Mouse (Mus musculus) lung, embryonic 14.5 days (tissue): Measurements from ENCODE around the gene Fxn. TPM values are rescaled to one million over a fixed set of nuclear protein-coding genes. Genes with fewer than 3 reads are reported as not detected.

ENCODE experiments used
- ATAC-seq: fragments of 200-750 bp; cut with Nextera tagmentation; 2 replicates; pipeline ENCODE4 v1.8.0; 2017; ENCODE audit warnings: mild to moderate bottlenecking, moderate TSS enrichment, moderate library complexity; ENCODE audit not compliant: insufficient read depth
- DNase-seq: peaks from one replicate; pipeline ENCODE4 v3.0.0-alpha.2; 2015
- H3K27ac ChIP-seq: fragments of 300-500 bp; sonication (generic); 2 replicates; pipeline ENCODE4 v1.5.1; 2014; ENCODE audit warnings: low read depth, mild to moderate bottlenecking, moderate library complexity
- H3K27me3 ChIP-seq: fragments of 300-500 bp; sonication (generic); 2 replicates; pipeline ENCODE4 v1.6.1; 2014; ENCODE audit warnings: low read length, control low read depth; ENCODE audit not compliant: insufficient read depth
- H3K36me3 ChIP-seq: fragments of 300-500 bp; sonication (generic); 2 replicates; pipeline ENCODE4 v1.6.1; 2014; ENCODE audit warnings: control low read depth; ENCODE audit not compliant: insufficient read depth
- H3K4me1 ChIP-seq: fragments of 300-500 bp; sonication (generic); 2 replicates; pipeline ENCODE4 v1.6.1; 2014; ENCODE audit warnings: antibody characterized with exemption, control low read depth; ENCODE audit not compliant: insufficient read depth
- H3K4me2 ChIP-seq: fragments of 300-500 bp; sonication (generic); 2 replicates; pipeline ENCODE4 v1.6.1; 2014; ENCODE audit warnings: mild to moderate bottlenecking
- H3K4me3 ChIP-seq: fragments of 300-500 bp; sonication (generic); 2 replicates; pipeline ENCODE4 v1.5.1; 2014; ENCODE audit warnings: low read depth, low read length
- H3K9ac ChIP-seq: fragments of 300-500 bp; sonication (generic); 2 replicates; pipeline ENCODE4 v1.6.1; 2014
- H3K9me3 ChIP-seq: fragments of 300-500 bp; sonication (generic); 2 replicates; pipeline ENCODE4 v1.6.1; 2016; ENCODE audit warnings: low read depth, low read length, control low read depth
- CTCF ChIP-seq: IDR thresholded peaks from 2 replicates; pipeline ENCODE4 v1.5.1; 2016; ENCODE audit warnings: antibody characterized with exemption, low read depth
- WGBS: fragments of 180-500 bp; shearing (Covaris S2); extraction: QIAGEN DNeasy Blood & Tissue Kit; methylation state at CpG from one replicate; pipeline ENCODE4 v1.1.7; 2014; 5-methylcytosine and 5-hydroxymethylcytosine counted together
- polyA plus RNA-seq: library from polyadenylated mRNA; unstranded; fragments of >200 nt; fragmentation: Nextera tagmentation; extraction: Ambion mirVana; gene quantifications from 2 replicates; pipeline ENCODE4 v1.2.1, GENCODE M21; 2014

The Fxn gene
- polyA plus RNA-seq, 1 experiment from 2014 or later: 52.9 TPM

DNA sequence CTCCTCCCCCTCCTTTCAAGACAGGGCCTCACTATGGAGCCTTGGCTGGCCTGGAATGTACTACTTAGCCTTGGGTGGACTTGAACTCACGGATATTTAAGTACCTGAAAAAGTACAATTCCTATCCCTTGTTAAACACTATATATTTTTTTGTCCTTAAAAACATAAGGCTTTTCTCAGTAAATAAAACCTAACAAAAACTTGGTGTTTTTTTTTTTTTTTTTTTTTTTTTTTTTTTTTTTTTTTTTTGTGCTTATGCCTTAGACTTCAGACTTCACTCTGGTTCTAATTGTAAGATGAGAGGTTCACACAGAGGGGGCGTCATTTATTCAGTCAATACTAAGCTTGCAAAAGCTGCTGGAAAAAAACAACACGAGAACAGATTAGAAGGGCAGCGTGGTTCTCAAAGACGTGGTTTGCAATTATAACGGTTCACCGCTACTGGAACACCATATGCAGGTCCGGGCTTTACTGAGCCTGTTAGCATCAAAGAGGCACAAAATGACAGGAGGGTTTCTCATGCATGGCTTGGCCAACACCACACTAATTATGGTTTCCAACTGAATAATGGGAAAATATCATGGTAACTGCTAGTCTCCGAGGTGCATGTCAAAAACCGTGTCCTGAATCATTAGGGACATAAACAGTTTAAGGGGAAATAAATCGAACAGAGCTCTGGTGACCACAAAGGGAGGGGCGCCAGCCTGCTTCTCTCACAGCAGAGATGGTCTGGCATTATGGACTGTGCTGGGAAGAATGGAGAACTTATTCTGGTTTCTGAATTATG is 32.3 kb upstream of the Fxn start:
- H3K4me1 ChIP-seq: 0 out of 2 replicates have a peak, but pooled peaks cover 4% of the 10 kb centered on the region
- WGBS: 77% methylated on average over 12 of the region's 12 CpGs
- H3K4me2 ChIP-seq: no peak overlapping the region
- no peaks in the 10 kb centered on the region for H3K36me3 ChIP-seq
- H3K27ac ChIP-seq: no peak overlapping the region
- ATAC-seq: no peak
- no peak for DNase-seq
- H3K9ac ChIP-seq: no peak overlapping the region
- H3K9me3 ChIP-seq: no peaks in the 10 kb centered on the region
- H3K4me3 ChIP-seq: no peak overlapping the region
- TF ChIP-seq CTCF: no peak
- H3K27me3 ChIP-seq: no peaks in the 10 kb centered on the region

- Histone ChIP-seq H3K27ac (no peak overlapping the region), H3K27me3 (no peaks in the 10 kb centered on the region), H3K36me3 (no peaks in the 10 kb centered on the region), H3K4me2 (no peak overlapping the region), H3K9ac (no peak overlapping the region), H3K9me3 (no peaks in the 10 kb centered on the region), H3K4me3 (no peak overlapping the region), H3K4me1 (0 out of 2 replicates have a peak, but pooled peaks cover 5% of the 10 kb centered on the region)
- TF ChIP-seq CTCF: no peak
- ATAC-seq (no peak), DNase-seq (no peak)
- WGBS: 71% methylated on average over 5 of the region's 5 CpGs
Measured at GRCm38 (mm10) chr19:24312046-24312445, 31.6 kb upstream of the Fxn start.

- WGBS: 9% methylated on average over 5 of the region's 5 CpGs
- TF ChIP-seq CTCF: no peak
- ATAC-seq: peak; percentile 68
- Histone ChIP-seq H3K36me3 (no peaks in the 10 kb centered on the region), H3K27me3 (no peaks in the 10 kb centered on the region), H3K27ac (peak overlapping the region; percentile 78), H3K9ac (no peak overlapping the region; the same call in 1 of the 2 replicates), H3K9me3 (no peaks in the 10 kb centered on the region), H3K4me2 (no peak overlapping the region), H3K4me3 (no peak overlapping the region), H3K4me1 (0 out of 2 replicates have a peak, but pooled peaks cover 5% of the 10 kb centered on the region)
- DNase-seq: peak; percentile 57
Measured at GRCm38 (mm10) chr19:24308305-24308705, 27.9 kb upstream of the Fxn start.

DNA sequence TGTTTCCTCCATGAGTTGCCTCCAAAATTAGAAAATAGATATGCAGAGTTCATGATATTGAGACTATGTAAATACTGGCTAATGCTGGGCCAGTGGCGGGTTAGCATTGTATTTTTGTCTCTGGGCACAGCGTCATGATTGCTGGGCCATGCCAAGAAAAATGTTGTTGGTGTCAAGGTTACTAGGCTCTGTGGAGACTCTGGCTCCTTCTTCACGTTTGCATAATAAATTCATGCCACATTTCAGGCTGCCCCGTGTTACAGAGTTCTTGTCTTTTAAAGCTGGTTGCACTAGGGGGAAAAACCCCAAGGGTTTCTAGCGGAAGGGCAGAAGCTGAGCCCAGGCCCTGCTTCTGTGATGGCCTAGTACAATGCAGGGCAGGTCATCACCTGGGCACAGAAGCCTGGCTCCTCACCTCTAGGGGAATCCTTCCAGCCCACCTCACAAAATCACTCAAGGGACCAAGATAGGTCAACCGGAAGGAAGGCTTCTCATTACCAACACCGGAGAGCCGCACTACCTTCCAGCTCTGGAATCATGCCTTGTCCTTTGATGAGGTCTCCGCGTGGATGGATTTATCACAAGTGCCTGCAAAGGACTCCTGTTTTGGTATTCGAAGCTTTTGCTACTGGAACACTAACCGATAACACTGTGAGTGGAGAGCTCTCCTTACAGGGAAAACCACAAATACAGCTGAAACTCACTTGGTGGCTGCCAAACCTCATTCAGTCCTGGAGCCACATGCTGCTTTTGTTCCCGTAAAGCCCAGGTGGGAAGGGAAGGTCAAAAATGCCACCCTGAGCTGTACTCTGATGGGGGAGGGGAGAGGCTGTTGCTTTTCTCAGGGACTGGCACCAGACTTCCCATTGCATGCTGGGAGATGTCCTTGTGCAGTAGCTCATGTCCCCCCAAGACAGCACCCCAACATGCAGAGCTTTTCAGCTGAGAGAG is 27.1 kb upstream of the Fxn start:
- Histone ChIP-seq H3K27ac (peak overlapping the region; percentile 78), H3K27me3 (no peaks in the 10 kb centered on the region), H3K4me1 (0 out of 2 replicates have a peak, but pooled peaks cover 5% of the 10 kb centered on the region), H3K9ac (no peak overlapping the region), H3K4me3 (no peak overlapping the region), H3K9me3 (no peaks in the 10 kb centered on the region), H3K36me3 (no peaks in the 10 kb centered on the region), H3K4me2 (no peak overlapping the region)
- no peak for TF ChIP-seq CTCF
- 0 out of 2 replicates have a peak, but pooled peaks have one; percentile 14 for ATAC-seq
- 52% methylated on average over 13 of the region's 13 CpGs for WGBS
- DNase-seq: peak; percentile 31

DNA sequence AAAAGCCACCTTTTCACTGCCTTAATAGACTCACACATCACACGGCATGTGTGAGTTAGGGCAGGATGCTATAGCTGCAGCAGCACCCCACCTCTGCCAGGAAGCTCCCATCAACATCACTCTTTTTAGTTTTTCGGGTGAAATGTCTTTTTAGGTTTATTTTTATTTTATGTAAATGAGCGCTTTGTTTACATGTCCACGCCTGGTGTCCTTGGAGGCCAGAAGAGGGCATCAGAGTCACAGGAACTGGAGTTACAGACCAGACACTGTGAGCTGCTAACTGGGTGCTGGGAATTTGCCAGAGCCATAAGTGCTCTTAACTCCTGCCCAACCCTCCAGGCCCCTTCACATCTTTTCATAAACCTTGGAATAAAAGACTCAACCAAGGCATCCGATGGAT is 25.9 kb upstream of the Fxn start:
- Histone ChIP-seq H3K4me2 (no peak overlapping the region), H3K4me3 (no peak overlapping the region), H3K9ac (no peak overlapping the region), H3K36me3 (no peaks in the 10 kb centered on the region), H3K27ac (no peak overlapping the region), H3K4me1 (0 out of 2 replicates have a peak, but pooled peaks cover 5% of the 10 kb centered on the region), H3K27me3 (no peaks in the 10 kb centered on the region), H3K9me3 (no peaks in the 10 kb centered on the region)
- TF ChIP-seq CTCF: no peak
- ATAC-seq (no peak), DNase-seq (no peak)
- 76% methylated on average over 5 of the region's 5 CpGs for WGBS

GRCm38 (mm10) chr19:24302198-24302597 is 21.8 kb upstream of the Fxn start:
- 41% methylated on average over 10 of the region's 10 CpGs for WGBS
- H3K27ac ChIP-seq: no peak overlapping the region
- H3K36me3 ChIP-seq: no peaks in the 10 kb centered on the region
- no peaks in the 10 kb centered on the region for H3K9me3 ChIP-seq
- ATAC-seq: no peak
- no peak for DNase-seq
- H3K4me2 ChIP-seq: no peak overlapping the region
- H3K4me3 ChIP-seq: no peak overlapping the region
- TF ChIP-seq CTCF: no peak
- H3K9ac ChIP-seq: no peak overlapping the region
- no peaks in the 10 kb centered on the region for H3K27me3 ChIP-seq
- H3K4me1 ChIP-seq: no peaks in the 10 kb centered on the region

- Histone ChIP-seq H3K4me2 (peak overlapping the region; percentile 62), H3K9me3 (no peaks in the 10 kb centered on the region), H3K9ac (no peak overlapping the region), H3K4me3 (no peak overlapping the region), H3K4me1 (no peaks in the 10 kb centered on the region), H3K27me3 (no peaks in the 10 kb centered on the region), H3K36me3 (no peaks in the 10 kb centered on the region), H3K27ac (no peak overlapping the region)
- 18% methylated on average over 5 of the region's 5 CpGs for WGBS
- no peak for DNase-seq
- no peak for ATAC-seq
- TF ChIP-seq CTCF: no peak
Measured at GRCm38 (mm10) chr19:24301768-24302148, 21.4 kb upstream of the Fxn start.
